Mouse (Mus musculus) central nervous system, embryonic 14 days (tissue): ENCODE measurements around the gene Olfr701. TPM values are rescaled to one million over a fixed set of nuclear protein-coding genes. Genes with fewer than 3 reads are reported as not detected.

ENCODE experiments used
- polyA plus RNA-seq: library from polyadenylated mRNA; depleted of rRNA; stranded (reverse); fragments of >200 nt; gene quantifications from 2 replicates; pipeline ENCODE4 v1.2.3, GENCODE M21; 2012; rRNA removed

Gene Olfr701
- not detected in 2 replicates for polyA plus RNA-seq

DNA sequence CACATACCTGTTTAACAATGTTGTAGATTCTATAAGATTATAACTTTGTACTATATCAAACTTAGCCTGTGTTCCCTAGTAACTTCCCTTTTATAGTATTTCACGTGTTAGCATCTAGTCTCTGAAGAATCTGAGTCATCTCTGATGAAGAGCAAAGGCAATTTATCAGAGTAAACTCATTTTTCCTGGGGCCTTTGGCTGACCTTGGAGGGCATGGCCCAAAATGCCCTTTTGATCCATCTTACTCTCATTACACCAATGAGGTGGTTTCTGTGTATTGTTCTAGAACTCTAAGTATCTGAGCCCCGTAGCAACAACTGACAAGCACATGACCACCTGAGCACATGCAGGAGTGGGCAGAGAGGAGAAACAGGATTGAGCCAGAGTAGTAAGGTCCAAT lies at the start of gene Olfr701:
Gene Olfr701 (plus strand): TSS at position 301 of the 400 bp plus-strand sequence.

GRCm38 (mm10) chr7:106793098-106793497 lies 20.8 kb upstream of the Olfr701 start, which contains the start of gene Olfr699:
Gene Olfr699 (minus strand): TSS chr7:106793198.

DNA sequence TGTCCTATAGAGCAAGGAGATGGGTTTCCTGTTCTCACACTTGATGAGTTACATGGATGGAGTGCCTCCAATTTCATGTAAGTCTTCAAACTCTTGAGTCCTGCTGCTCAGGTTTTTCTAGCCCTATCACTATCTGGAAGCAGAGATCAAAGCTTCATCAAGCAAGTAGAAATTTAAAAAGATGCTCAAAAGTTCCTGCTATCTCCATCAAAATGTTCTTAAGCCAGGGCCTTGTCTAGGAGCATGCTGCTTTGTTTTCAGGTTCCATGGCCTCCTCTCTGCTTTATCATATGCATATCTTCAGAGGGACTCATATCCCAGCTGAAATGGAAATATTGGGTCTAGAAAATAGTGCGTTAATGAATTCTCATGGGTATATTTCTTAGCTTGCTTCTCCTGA lies 5.2 kb upstream of the Olfr701 start, which contains the start of gene Olfr700:
Gene Olfr700 (minus strand): TSS at position 101 of the 400 bp plus-strand sequence.

DNA sequence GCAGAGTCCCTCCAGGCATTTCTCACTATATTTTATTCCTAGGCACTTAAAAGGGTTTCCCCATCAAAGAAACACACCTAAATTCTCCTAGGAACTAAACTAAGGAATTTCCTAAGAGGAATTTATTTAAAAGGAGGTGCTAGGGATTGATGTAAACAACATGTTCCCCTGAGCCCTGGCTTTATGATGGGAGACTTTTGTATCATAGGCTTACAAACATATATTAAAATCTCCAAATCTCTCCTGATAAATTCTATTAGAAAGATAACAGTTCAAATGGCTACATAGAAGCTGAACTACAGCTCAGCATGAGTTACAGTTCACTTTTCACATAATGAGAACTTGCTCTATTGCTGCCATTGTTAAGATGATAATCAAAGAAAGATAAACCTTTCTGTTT lies 19.9 kb downstream of the Olfr701 start, which contains the start of gene Olfr702:
Gene Olfr702 (minus strand): TSS at position 101 of the 400 bp plus-strand sequence.

DNA sequence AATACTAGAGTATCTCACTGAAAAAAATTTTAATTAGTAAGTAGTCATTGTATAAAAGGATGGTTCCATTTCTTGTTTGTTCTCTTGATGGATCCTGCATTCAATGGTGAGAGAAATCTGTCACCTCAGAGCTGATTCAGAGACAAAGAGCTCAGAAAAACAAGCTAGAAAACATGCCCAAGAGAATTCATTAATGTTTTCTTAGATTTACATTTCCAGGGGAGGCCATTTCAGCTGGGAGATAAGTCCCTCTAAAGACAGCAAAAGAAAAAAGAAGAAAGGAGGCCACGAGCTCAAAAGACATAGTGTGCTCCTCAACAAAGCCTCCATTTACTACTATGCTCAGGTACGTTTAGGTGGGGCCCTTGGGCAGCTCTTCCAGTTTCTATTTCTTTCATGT lies 29.1 kb downstream of the Olfr701 start, which contains the start of gene Olfr703:
Gene Olfr703 (plus strand): TSS at position 301 of the 400 bp plus-strand sequence.

DNA sequence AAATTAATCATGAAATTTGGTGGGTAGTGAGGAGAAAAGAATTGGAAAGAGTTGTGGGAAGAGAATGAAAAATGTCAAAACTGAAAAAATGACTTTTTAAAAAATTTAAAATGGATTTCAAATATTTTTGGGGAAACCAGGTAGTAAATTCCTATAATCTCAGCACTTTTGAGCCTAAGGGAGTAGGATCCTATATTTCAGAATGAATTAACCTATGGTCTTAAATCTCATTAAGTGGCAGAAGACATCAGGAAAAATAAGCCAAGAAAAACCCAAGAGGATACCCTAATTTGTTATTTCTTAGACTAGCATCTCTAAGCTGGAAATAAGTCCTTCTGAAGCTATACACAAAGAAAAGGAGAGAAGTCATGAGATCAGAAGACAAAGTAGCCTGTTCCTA lies 49.0 kb downstream of the Olfr701 start, which contains the start of gene Olfr704:
Gene Olfr704 (plus strand): TSS at position 301 of the 400 bp plus-strand sequence.

Other genes with a start within 250 kb of the Olfr701 start
- not detected in 2 replicates for gene Olfr693, start 133.5 kb upstream of the Olfr701 start, polyA plus RNA-seq
- gene Olfr694, start 122.3 kb upstream of the Olfr701 start, polyA plus RNA-seq: not detected in 2 replicates
- gene Olfr695, start 97.7 kb upstream of the Olfr701 start, polyA plus RNA-seq: not detected in 2 replicates
- gene Olfr697, start 71.7 kb upstream of the Olfr701 start, polyA plus RNA-seq: not detected in 2 replicates
- gene Olfr698, start 58.7 kb upstream of the Olfr701 start, polyA plus RNA-seq: not detected in 2 replicates
- not detected in 2 replicates for gene Olfr699, start 20.9 kb upstream of the Olfr701 start, polyA plus RNA-seq
- not detected in 2 replicates for gene Olfr700, start 5.3 kb upstream of the Olfr701 start, polyA plus RNA-seq
- not detected in 2 replicates for gene Olfr702, start 19.8 kb downstream of the Olfr701 start, polyA plus RNA-seq
- gene Olfr703, start 29.2 kb downstream of the Olfr701 start, polyA plus RNA-seq: not detected in 2 replicates
- gene Olfr704, start 49.1 kb downstream of the Olfr701 start, polyA plus RNA-seq: not detected in 2 replicates
- gene Olfr705, start 62.8 kb downstream of the Olfr701 start, polyA plus RNA-seq: not detected in 2 replicates
- gene Olfr706, start 74.0 kb downstream of the Olfr701 start, polyA plus RNA-seq: not detected in 2 replicates
- not detected in 2 replicates for gene Olfr707, start 87.1 kb downstream of the Olfr701 start, polyA plus RNA-seq
- gene Olfr1532-ps1, start 93.9 kb downstream of the Olfr701 start, polyA plus RNA-seq: not detected in 2 replicates
- not detected in 2 replicates for gene Olfr709-ps1, start 118.1 kb downstream of the Olfr701 start, polyA plus RNA-seq
- gene Olfr710, start 134.2 kb downstream of the Olfr701 start, polyA plus RNA-seq: not detected in 2 replicates
- gene Olfr6, start 149.8 kb downstream of the Olfr701 start, polyA plus RNA-seq: not detected in 2 replicates
- not detected in 2 replicates for gene Olfr711, start 161.3 kb downstream of the Olfr701 start, polyA plus RNA-seq
- not detected in 2 replicates for gene Olfr2, start 191.9 kb downstream of the Olfr701 start, polyA plus RNA-seq
- not detected in 2 replicates for gene Olfr713, start 217.0 kb downstream of the Olfr701 start, polyA plus RNA-seq